Mouse (Mus musculus) CD4-positive, CD25-positive, alpha-beta regulatory T cell, adult 4 months (primary cell): Measurements from ENCODE around the gene Btg1. TPM values are rescaled to one million over a fixed set of nuclear protein-coding genes. Genes with fewer than 3 reads are reported as not detected.

Experiments
- ATAC-seq: one replicate; pipeline ENCODE4 v1.8.0; 2017
- polyA plus RNA-seq, 2 experiments: library from polyadenylated mRNA; unstranded; fragments of 100-300 nt; shearing (Covaris generic); gene quantifications; one replicate each; pipeline ENCODE4 v1.2.1; 2017

Btg1 gene
- polyA plus RNA-seq, result 100 to 1,000 TPM; 220 to 247 TPM

DNA sequence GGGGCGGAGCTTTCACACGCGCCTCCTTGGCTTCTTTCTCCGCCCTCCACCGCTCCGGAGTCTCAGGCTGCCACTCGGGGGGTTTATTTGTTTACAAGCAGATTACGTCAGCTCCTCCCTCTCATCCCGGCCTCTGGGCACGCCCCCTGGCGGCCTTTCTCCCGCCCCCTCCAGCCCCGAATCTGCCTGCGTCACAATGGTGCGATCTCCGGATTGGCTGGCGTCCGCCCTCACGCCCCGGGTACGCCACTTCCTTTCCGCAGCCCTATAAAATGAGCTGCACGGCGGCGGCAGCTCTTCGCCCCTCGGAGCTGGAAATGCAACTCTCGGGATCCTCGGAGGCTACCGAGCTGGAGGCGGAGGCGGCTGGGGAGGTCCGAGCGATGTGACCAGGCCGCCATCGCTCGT is at the start of gene Btg1:
Gene Btg1, plus strand, starts transcription at position 298 of the 408 bp plus-strand sequence.
- ATAC-seq, result peak; percentile 64

- peak; percentile 53 for ATAC-seq
Measured at GRCm38 (mm10) chr10:96569469-96569868, 47.3 kb upstream of the Btg1 start.

DNA sequence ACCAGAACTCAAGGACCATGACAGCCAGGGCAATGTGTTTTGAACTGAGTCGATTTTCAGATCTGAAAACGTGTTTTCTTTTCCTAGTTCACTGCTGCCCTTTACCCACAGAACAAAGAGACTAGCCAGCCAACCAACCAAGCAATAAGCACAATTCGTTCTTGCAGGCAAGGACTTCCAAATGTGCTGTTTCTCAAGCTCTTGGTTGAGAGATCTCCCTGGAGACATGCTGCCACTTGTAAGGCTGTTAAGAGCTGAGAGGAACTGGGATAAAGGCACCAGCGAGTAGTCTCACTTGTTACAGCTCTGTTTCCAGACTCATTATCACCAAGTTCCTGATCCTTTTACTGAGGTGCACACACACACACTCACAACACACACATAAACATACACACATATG is 45.6 kb upstream of the Btg1 start:
- ATAC-seq, result no peak

GRCm38 (mm10) chr10:96574786-96575185 is 42.0 kb upstream of the Btg1 start:
- peak; percentile 13 for ATAC-seq

DNA sequence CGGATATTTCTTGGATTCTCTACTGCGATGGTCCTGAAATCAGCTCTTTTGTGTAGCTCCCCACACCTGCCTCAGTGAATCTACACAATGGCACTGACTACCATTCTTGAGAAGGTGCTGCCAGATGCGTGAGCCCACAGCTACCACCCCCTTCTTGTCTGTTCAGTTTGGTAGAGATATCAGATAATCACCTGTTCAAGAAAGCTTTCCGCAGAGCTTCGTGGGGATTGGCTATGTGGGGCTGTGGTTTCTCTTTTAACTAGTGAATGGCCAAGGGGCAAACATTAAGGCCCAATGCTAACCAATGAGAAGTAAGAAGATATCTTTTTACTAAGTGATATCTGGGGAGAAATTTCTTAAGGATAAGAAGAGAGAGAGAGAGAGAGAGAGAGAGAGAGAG is 41.5 kb upstream of the Btg1 start:
- ATAC-seq, result peak; percentile 82

- ATAC-seq, result no peak
Measured at GRCm38 (mm10) chr10:96578924-96579323, 37.9 kb upstream of the Btg1 start.

DNA sequence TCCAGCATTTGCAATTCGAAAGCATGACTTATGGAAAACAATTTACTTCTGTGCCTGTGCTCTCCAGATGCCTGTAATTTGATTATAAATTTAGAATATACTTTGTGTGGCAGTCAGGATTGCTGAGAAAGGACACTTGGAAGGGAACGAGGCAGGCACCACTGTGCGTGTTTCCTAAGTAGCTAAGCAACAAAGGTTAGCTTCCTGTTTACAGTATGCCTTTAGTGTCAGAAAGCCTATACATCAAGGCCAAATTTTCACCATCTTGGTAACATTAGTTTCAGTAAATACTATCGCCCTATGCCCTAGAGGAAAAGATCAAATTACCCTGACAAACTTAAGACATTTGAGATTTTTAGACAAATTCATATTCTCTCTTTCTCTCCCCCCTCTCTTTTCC is 37.4 kb upstream of the Btg1 start:
- peak; percentile 60 for ATAC-seq

- no peak for ATAC-seq
Measured at GRCm38 (mm10) chr10:96580246-96580645, 36.6 kb upstream of the Btg1 start.

DNA sequence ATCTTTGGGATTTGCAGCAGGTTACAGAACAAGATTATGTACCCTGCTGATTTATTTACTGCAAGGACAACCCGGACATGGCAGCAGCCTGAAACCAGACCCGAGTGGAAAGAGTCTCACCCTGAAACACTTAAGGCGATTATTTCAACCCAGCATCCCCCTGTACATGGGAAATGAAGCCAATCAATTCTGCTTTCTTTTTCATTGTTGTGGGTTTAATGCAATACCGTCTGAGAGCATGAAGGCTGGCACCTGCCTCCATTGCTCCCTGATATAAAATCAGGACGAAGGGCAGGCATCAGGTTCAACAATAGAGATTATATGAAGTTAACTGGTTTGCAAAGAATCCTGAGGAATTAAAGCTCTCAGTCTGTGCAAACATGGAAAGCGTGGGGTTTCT is 35.6 kb upstream of the Btg1 start:
- peak; percentile 58 for ATAC-seq

- ATAC-seq, result no peak
Measured at GRCm38 (mm10) chr10:96586191-96586880, 30.5 kb upstream of the Btg1 start.

- peak; percentile 54 for ATAC-seq
Measured at GRCm38 (mm10) chr10:96586881-96587217, 30.0 kb upstream of the Btg1 start.

DNA sequence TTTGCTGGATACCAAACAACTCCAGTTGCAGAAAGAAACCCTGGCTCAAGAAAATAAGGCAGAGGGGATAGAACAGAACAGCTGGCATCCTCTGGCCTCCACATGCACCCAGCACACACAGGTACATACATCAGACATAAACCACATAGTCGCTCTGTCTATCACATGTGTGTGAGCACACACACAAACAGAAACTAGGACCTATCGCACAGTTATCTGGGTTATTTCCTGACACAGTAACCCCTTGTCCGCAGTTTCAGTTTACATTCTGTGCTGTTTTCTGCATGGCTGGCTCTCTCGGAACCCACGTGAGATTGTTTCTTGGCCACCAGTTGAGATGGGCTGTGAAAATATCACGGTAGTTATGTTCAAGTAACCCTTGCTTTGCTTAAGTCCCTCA is 28.6 kb upstream of the Btg1 start:
- peak; percentile 67 for ATAC-seq

DNA sequence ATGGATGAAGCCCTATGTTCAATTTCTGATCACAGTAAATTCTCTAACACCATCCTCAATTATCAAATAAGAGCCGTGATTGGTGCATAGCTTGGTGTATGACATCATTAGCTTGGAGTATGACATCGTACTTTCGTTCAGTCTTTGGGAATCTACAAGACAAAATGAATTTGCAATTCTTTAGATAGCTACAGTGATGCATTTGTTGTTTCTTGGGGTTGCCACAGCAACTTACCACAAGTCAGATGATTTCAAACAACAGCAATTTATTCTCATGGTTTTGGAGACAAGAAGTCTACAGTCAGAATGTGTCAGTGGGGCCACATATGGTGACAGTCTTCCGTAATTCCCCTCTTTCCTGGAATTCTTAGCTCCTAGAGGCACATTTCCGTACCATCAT is 27.0 kb upstream of the Btg1 start:
- ATAC-seq, result peak; percentile 42

- no peak for ATAC-seq
Measured at GRCm38 (mm10) chr10:96592089-96592488, 24.7 kb upstream of the Btg1 start.

DNA sequence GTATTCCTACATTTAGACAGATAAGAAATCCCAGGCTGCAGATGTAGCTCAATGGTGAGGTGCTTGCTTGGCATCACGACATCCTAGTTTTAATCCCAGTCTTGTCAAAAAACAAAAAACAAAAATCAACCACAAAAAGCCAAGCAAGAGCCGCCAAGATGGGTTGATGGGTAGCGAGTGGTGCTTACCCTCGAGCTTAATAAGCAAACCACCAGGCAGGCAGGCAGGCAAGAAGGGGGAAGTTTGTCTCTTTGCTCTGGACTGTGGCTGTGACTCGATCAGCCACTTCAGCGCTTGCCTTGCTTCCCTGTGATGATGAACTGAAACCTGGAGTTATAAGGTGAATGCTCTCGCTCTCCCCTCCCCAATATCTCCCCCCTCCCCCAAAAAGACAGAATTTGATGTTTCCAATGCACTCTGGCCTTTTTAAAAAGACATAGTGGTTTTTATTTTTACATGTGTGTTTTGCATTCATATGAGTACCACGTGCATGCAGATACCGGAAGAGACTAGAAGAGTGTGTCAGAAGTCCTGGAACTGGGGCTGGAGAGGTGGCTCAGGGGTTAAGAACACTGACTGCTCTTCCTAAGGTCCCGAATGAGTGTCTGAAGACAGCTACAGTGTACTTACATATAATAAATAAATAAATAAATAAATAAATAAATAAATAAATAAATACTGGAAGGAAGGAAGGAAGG is 21.2 kb upstream of the Btg1 start:
- ATAC-seq, result no peak

DNA sequence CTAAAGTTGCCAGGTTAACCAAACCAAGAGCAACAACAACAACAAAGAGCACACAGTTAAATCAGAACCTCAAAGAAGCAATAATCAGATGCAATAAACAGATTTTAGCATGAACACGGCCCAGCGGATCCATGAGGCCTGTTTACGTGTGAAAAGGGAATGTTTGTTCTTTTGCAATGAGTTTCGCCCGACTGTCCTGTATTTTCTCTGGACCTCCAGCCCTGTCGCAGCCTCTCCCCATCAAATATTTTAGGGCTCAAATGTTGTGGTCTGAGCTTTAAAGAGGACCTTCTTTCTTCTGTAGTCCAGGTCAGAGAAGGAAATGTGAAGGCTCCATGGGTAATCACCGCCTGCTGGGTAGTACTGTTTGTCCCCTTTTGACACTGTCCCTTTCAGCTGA is 20.4 kb upstream of the Btg1 start:
- no peak for ATAC-seq

DNA sequence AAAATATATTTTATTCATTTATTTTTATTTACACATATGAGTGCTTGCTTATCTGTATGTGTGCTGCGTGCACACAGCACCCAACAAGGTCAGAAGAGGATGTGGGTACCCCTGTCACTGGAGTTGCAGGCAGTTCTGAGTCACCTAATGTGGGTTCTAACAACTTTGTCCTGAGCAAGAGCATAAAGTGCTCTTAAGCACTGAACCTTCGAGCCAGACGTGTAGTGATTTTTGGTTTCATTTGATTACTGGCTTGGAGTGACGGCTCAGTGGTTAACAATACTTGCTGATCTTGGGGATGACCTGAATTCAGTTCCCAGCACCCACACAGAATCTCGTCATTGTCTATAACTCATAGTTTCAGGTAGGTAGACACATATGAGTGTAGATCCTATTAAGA is 17.2 kb upstream of the Btg1 start:
- ATAC-seq, result peak; percentile 94

DNA sequence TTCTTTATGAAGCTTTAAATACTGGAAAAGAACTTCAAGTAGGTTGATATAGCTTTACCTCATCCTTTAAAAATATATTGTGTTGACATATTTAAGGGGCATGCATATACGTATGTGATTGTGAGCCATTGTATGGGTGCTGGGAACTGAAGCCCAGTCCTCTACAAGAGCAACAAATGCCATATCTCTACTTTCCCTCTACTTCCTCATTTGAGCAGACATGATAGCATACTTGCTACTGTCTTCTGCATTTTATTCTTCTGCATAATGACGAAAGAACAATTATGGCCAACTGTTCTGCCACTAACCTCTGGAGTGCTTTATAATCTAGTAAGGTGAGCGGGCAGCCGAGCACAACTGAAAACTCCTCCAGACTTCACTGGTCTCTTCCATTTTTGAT is 15.1 kb upstream of the Btg1 start:
- no peak for ATAC-seq

- no peak for ATAC-seq
Measured at GRCm38 (mm10) chr10:96602339-96602738, 14.5 kb upstream of the Btg1 start.

DNA sequence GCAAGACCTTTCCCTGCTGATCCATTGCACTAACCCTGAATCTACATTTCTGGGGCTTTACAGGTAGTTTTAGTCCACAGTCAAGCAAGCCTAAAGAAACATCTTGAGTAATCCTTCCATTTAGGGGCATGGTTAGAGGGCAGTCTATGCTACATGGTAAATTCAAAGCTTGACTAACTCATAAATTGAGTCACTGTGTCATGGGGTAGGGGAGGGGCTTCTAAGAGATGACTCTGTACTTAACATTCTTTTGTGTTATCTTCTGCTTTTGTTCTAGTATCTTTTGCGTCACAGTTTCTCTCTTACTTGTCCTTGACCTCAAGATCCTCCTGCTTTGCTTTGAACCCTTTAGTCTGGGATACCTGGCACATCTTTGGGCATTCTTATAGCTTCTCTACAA is 11.6 kb upstream of the Btg1 start:
- peak; percentile 14 for ATAC-seq

DNA sequence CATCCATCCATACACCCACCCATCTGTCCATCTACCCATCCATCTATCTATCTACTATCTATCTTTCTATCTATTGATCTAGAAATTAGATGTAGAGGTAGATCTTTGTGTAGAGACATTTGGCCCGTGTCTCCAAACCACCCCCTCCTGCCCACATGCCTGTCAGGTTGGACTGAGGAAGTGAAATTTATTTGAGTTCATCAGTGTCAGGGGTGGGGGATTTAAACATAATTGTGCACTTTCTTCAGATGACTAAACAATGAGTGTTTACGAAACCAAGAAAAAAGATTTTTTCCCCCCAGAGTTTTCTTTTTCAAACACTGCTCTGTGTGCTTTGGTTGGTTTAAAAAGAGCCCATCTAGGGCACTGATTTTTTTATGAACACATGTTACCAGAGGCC is 10.9 kb upstream of the Btg1 start:
- ATAC-seq, result peak; percentile 20

DNA sequence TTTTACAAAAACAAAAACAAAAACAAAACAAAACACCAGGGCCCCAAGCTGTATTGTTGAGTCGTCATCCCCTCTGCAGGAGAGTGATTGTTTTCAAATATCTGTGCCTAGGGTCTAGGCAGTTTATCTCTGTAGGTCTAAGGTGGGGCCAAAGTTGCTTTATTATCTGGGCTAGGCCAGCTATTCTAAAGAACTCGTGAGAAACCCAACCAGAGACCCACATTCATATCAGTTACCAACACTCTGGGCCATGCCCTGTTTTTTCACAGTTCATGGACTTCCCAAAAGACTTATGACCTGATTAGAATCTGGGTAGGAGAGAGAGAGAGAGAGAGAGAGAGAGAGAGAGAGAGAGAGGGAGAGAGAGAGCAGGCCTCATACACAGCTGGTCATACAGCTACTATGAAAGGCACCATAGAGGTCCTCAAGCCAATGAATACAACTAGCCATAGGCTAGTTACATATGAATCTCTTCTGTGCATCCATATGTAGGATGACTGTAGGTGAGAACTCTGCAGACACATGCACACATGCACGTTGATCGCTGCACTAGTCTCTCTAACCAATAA is 9.1 kb upstream of the Btg1 start:
- ATAC-seq, result no peak

DNA sequence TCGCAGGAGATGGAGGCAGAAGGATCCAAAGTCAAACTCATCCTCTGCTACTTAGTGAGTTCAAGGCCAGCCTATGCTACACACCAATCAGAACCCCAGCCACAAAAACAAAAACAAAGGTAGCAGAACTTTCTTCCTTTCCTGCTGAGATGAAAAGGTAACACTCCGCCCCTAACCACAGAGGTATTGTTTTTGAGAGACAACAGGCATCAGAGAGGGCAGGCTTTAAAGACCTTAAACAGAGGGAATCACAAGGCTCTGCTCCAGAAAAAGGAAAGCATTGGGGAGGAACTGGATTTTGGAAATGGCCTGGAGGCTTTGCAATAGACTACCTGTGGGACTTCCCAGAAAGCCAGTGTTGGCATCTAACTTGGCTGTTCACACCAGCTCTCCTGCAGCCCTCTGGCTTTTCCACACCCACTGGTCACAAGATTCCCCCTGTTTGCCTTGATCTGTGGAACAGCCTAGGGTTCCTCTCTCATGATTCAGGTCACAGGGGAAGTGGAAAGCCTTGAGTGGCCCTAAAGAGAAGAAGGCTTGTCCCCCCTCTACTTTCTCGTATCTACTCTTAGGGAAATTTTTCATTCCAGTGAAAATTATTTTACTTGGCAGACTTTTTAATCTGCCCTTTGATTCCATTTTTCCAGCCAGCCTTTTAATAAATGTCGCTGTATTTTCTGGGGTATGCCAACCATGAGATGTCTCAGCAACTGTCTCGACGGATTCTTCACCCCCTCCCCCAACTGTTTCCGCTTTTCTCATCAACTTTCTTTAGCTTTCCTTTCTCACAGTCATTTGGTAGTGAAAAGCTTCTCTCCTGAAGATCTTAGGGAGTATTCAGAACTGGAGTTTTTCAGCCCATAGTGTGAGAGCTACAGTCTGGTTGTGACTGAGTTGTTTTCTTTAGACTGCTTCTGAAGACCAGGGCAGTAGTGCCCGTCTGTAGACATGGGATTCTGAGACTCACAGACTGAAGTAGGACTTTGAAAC is 7.2 kb upstream of the Btg1 start:
- ATAC-seq, result peak; percentile 71
